Mouse (Mus musculus) lung, adult 2 months (tissue): Measurements from ENCODE around the gene Zfp873.

Source experiments
- CTCF ChIP-seq: fragments of 200-500 bp; IDR thresholded peaks from 2 replicates; pipeline ENCODE4 v1.5.1; 2011; ENCODE audit warnings: mild to moderate bottlenecking, low read length, control low read depth; ENCODE audit not compliant: insufficient read depth
- POLR2A ChIP-seq: fragments of 200-500 bp; IDR thresholded peaks from 2 replicates; pipeline ENCODE4 v1.6.1; 2011; ENCODE audit warnings: low read depth, mild to moderate bottlenecking, control low read depth, low read length, borderline replicate concordance; ENCODE audit errors: extremely low read depth

DNA sequence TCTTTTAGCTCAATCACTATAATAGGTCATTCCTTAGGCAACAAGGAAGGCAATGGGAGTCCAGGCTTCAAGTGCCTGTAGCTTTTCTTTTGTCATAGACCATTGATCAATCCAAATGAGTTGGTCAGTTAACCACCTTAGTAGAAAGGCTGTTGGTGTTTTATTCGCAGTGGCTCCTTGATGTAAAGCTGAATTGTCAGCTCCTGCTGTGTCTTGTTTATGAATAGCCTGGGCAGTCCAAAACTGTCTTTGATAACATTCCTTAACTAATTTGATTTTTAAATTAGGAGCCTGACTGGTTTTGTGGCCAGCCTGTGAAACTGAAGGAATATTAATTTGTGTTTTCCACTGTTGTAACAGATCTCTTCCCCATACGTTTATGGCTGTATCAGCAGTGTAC is 5.7 kb upstream of the Zfp873 start:
- TF ChIP-seq CTCF (no peak), POLR2A (no peak)
